In the genomic region with DNA sequence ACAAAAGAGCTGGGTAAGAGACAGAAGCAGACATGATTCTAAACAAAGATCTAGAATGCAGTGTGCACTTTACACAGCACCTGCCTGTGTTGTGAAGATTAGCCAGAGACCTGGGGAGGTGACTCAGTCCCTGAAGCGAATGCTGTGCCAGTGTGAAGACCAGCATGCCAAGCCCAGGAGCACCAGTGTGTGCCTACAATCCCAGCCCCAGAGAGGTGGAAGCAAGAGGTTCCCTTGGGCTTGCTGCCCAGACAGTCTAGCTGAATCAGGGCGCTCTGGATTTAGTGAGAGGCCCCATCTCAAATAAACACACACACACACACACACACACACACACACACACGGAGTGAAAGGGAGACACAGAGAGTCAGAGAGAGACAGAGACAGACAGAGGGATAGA, we compare ENCODE assay signal across 31 mouse cellular contexts. TPM values are rescaled to one million over a fixed set of nuclear protein-coding genes. Genes with fewer than 3 reads are reported as not detected.
DNase-seq lines count a peak whose midpoint lies in the region; ATAC-seq lines count a peak whose summit lies in the region.
"Had no signal": no experiment of that assay in that cellular context is flagged by ENCODE, and none has a peak within 500 bp of the region (broad histone marks: within the 10 kb centered on the region; RNA-seq: fewer than 3 reads in every experiment).

No protein-coding gene starts in this region.

- DNase-seq in cerebellum, postnatal 4 days (ENCODE audit: low spot score in 2 of 2) = no peak
- DNase-seq in liver = no peak
- DNase-seq in cerebellum, adult 8-10 months = peak; percentile 56
- DNase-seq in cerebellum, postnatal 36 days = peak; percentile 55 to 67
- no peak for DNase-seq in lung, adult 18-20 months
- DNase-seq: adrenal gland, postnatal 25 days; gastrocnemius, postnatal 36 days; heart, adult 18-20 months; heart, postnatal 10 days; kidney, postnatal 25 days; layer of hippocampus, postnatal 36 days; left cerebral cortex, postnatal 4 days; lung, postnatal 4 days; right cerebral cortex, adult 18-20 months; thymus, postnatal 14 days had no signal

- H3K9ac ChIP-seq in liver, embryonic 15.5 days = 0 out of 2 replicates have a peak overlapping the region, but pooled peaks have one; percentile 2
- H3K9ac ChIP-seq in kidney, embryonic 14.5 days (ENCODE audit: low read depth, low read length) = no peak overlapping the region
- H3K9ac ChIP-seq: embryonic facial prominence, embryonic 12.5 days; heart, embryonic 13.5 days; hindbrain, embryonic 14.5 days; kidney, embryonic 15.5 days; midbrain, embryonic 12.5 days; neural tube, embryonic 12.5 days had no signal

- H3K4me1 ChIP-seq in liver, embryonic 15.5 days (replicated peaks) = peaks cover 93% of the 10 kb centered on the region
- peaks cover 5% of the 10 kb centered on the region; the same call in 1 of the 2 replicates for H3K4me1 ChIP-seq in kidney, embryonic 14.5 days (ENCODE audit: control insufficient read depth, insufficient read depth, low read length)

- no peaks in the 10 kb centered on the region for H3K36me3 ChIP-seq in liver, embryonic 15.5 days (replicated peaks)
- no peaks in the 10 kb centered on the region for H3K36me3 ChIP-seq in kidney, embryonic 14.5 days (ENCODE audit: control insufficient read depth, insufficient read depth, low read length)
- H3K36me3 ChIP-seq: embryonic facial prominence, embryonic 12.5 days; G1E; heart, embryonic 13.5 days; kidney, embryonic 15.5 days; midbrain, embryonic 12.5 days; neural tube, embryonic 12.5 days had no signal

- no peak overlapping the region for H3K4me3 ChIP-seq in liver, embryonic 15.5 days (replicated peaks)
- H3K4me3 ChIP-seq in kidney, embryonic 14.5 days (ENCODE audit: low read length) = no peak overlapping the region
- H3K4me3 ChIP-seq: embryonic facial prominence, embryonic 12.5 days; heart, embryonic 13.5 days; kidney, embryonic 15.5 days; layer of hippocampus, adult 2 months; megakaryocyte, embryonic 14.5 days; midbrain, embryonic 12.5 days; myocyte; neural tube, embryonic 12.5 days had no signal

- no peak overlapping the region for H3K4me2 ChIP-seq in liver, embryonic 15.5 days
- no peak overlapping the region for H3K4me2 ChIP-seq in kidney, embryonic 14.5 days (replicated peaks; ENCODE audit: low read depth, low read length)
- H3K4me2 ChIP-seq: embryonic facial prominence, embryonic 12.5 days; heart, embryonic 13.5 days; hindbrain, embryonic 14.5 days; kidney, embryonic 15.5 days; midbrain, embryonic 12.5 days; neural tube, embryonic 12.5 days had no signal

- 59% methylated on average over 3 of the region's 3 CpGs for WGBS in liver, embryonic 15.5 days (ENCODE audit: insufficient replicate concordance)
- 83% methylated on average over 3 of the region's 3 CpGs for WGBS in kidney, embryonic 14.5 days

- 0 out of 2 replicates have a peak overlapping the region, but pooled peaks have one; percentile 9 for H3K27ac ChIP-seq in liver, embryonic 15.5 days (replicated peaks)
- H3K27ac ChIP-seq in kidney, embryonic 14.5 days (ENCODE audit: low read depth, low read length) = no peak overlapping the region
- H3K27ac ChIP-seq: embryonic facial prominence, embryonic 12.5 days; heart, embryonic 13.5 days; hindbrain, embryonic 14.5 days; kidney, embryonic 15.5 days; layer of hippocampus, adult 2 months; midbrain, embryonic 12.5 days; neural tube, embryonic 12.5 days had no signal

- no peaks in the 10 kb centered on the region for H3K9me3 ChIP-seq in liver, embryonic 15.5 days (replicated peaks)
- no peaks in the 10 kb centered on the region for H3K9me3 ChIP-seq in kidney, embryonic 14.5 days (ENCODE audit: control insufficient read depth, low read length)
- H3K9me3 ChIP-seq: embryonic facial prominence, embryonic 12.5 days; G1E; heart, embryonic 13.5 days; kidney, embryonic 15.5 days; megakaryocyte, embryonic 14.5 days; midbrain, embryonic 12.5 days; neural tube, embryonic 12.5 days had no signal

- peaks cover 24% of the 10 kb centered on the region for H3K27me3 ChIP-seq in liver, embryonic 15.5 days
- H3K27me3 ChIP-seq in kidney, embryonic 14.5 days (ENCODE audit: control insufficient read depth, insufficient read depth, low read length) = no peaks in the 10 kb centered on the region
- H3K27me3 ChIP-seq: embryonic facial prominence, embryonic 12.5 days; heart, embryonic 13.5 days; kidney, embryonic 15.5 days; neural tube, embryonic 12.5 days had no signal

- peak; percentile 54 for ATAC-seq in cerebellum, adult (ENCODE audit: insufficient number of reproducible peaks, low FRiP score, low TSS enrichment)
- ATAC-seq in liver, embryonic 15.5 days (ENCODE audit: insufficient read depth) = no peak
- no peak for ATAC-seq in kidney, embryonic 14.5 days (ENCODE audit: low FRiP score, low TSS enrichment)
- ATAC-seq: forebrain, embryonic 14.5 days; intestine, postnatal 0 days; lung, postnatal 0 days had no signal

RNA-seq across cellular contexts. Expression of a gene that starts 22.1 kb away (rescaled TPM):
- polyA plus RNA-seq in liver, embryonic 15.5 days (2015; fragmentation: Nextera tagmentation; extraction: Ambion mirVana) = 22.1 and 22.2 TPM in 2 replicates
- polyA plus RNA-seq in kidney, embryonic 14.5 days (2014; fragmentation: Nextera tagmentation; extraction: Ambion mirVana) = 17.7 and 30.7 TPM in 2 replicates

RNA-seq across cellular contexts. Expression of a gene that starts 30.6 kb away (rescaled TPM):
- 15.9 and 16.3 TPM in 2 replicates for polyA plus RNA-seq in liver, embryonic 15.5 days (2015; fragmentation: Nextera tagmentation; extraction: Ambion mirVana)
- polyA plus RNA-seq in kidney, embryonic 14.5 days (2014; fragmentation: Nextera tagmentation; extraction: Ambion mirVana) = 26.1 and 26.7 TPM in 2 replicates

Comparison
In these comparisons a context has a peak if more than half of its experiments do, and no peak if none do; other contexts are left out.
1. DNase-seq: peak in cerebellum, adult 8-10 months (single experiment) and cerebellum, postnatal 36 days (2 of 2); none in cerebellum, postnatal 4 days (0 of 2), liver (single experiment) and lung, adult 18-20 months (0 of 2).